Mouse (Mus musculus) layer of hippocampus, adult 8-10 months (tissue): ENCODE results near the gene Kcnd1. TPM values are rescaled to one million over a fixed set of nuclear protein-coding genes. Genes with fewer than 3 reads are reported as not detected.
A peak's percentile ranks its signal among the peaks of the same experiment; 100 is the strongest.

Experiments used
- DNase-seq, 2 experiments: peaks; one replicate each; pipeline ENCODE4 v3.0.0; 2022; ENCODE audit warnings: low spot score in 2 of 2
- microRNA-seq, 2 experiments: library from miRNA; unstranded; fragments of <30 nt; microRNA quantifications; one replicate each; pipeline ENCODE4 v1.2.0; 2022
- total RNA-seq, 4 experiments: library from RNA; stranded (reverse); gene quantifications; 2 replicates each; pipeline ENCODE4 v1.2.4; 2022

Gene Kcnd1
- total RNA-seq, 4 experiments from 2014 or later: 8.8 to 11.8 (median 10.1) TPM

GRCm38 (mm10) chrX:7854578-7854977 is 32.5 kb downstream of the Kcnd1 start:
- no peak for DNase-seq

- DNase-seq: no peak
These were observed 37.2 kb downstream of the Kcnd1 start for GRCm38 (mm10) chrX:7859191-7859753.

- no peak for DNase-seq
These were observed 41.1 kb downstream of the Kcnd1 start for GRCm38 (mm10) chrX:7863181-7863580.

GRCm38 (mm10) chrX:7864551-7864950 is 42.5 kb downstream of the Kcnd1 start:
- DNase-seq: no peak

- no peak for DNase-seq
These were observed 43.3 kb downstream of the Kcnd1 start for GRCm38 (mm10) chrX:7865343-7865742.

- DNase-seq: no peak
These were observed 43.7 kb downstream of the Kcnd1 start for GRCm38 (mm10) chrX:7865786-7866185.

GRCm38 (mm10) chrX:7867141-7867540 is 45.1 kb downstream of the Kcnd1 start:
- DNase-seq: no peak

GRCm38 (mm10) chrX:7868506-7868905 is 46.4 kb downstream of the Kcnd1 start:
- no peak for DNase-seq

- no peak for DNase-seq
These were observed 47.7 kb downstream of the Kcnd1 start for GRCm38 (mm10) chrX:7869826-7870225.

- DNase-seq: peak; percentile 77 to 81
These were observed 55.9 kb downstream of the Kcnd1 start, which contains the start of gene Pim2 for GRCm38 (mm10) chrX:7878007-7878419. Pim2 (plus strand) TSS chrX:7878262.

- peak in 1 of 2 experiments; percentile 20 for DNase-seq
These were observed 56.4 kb downstream of the Kcnd1 start for GRCm38 (mm10) chrX:7878495-7878894.

GRCm38 (mm10) chrX:7879819-7880218 is 57.7 kb downstream of the Kcnd1 start:
- peak; percentile 48 to 73 for DNase-seq

GRCm38 (mm10) chrX:7883841-7884567 is 61.9 kb downstream of the Kcnd1 start, which contains the start of gene Slc35a2:
Slc35a2 (plus strand) TSS chrX:7884028.
- DNase-seq: peak; percentile 72 to 87

Small RNA genes within 50 kb of the gene (microRNA-seq; reads per million reads assigned to microRNA genes)
- 78.1 to 120 reads per million in 2 experiments for gene Mir1198

Other genes starting within 250 kb of the Kcnd1 start
- under 1 TPM in 1 of 4 experiments, not detected in 3; 0.09 TPM for gene Foxp3, start 248.6 kb upstream of the Kcnd1 start, total RNA-seq
- gene Ppp1r3f, start 248.0 kb upstream of the Kcnd1 start, total RNA-seq: 10 to 100 TPM; 16.1 to 20.2 (median 17.2) TPM
- gene Ccdc22, start 216.8 kb upstream of the Kcnd1 start, total RNA-seq: 10 to 100 TPM; 20.7 to 25.7 (median 23.1) TPM
- gene Cacna1f, start 215.2 kb upstream of the Kcnd1 start, total RNA-seq: under 1 TPM in 1 of 4 experiments, not detected in 3; 0.34 TPM
- 1,000 to 10,000 TPM; 1,661 to 2,111 (median 1,867) TPM for gene Syp, start 183.8 kb upstream of the Kcnd1 start, total RNA-seq
- gene Prickle3, start 165.0 kb upstream of the Kcnd1 start, total RNA-seq: 1 to 10 TPM in 3 of 4 experiments, under 1 TPM in 1; 0.70 to 2.3 (median 1.9) TPM
- gene Plp2, start 150.9 kb upstream of the Kcnd1 start, total RNA-seq: 1 to 10 TPM; 4.6 to 7.8 (median 6.0) TPM
- gene Magix, start 141.0 kb upstream of the Kcnd1 start, total RNA-seq: under 1 TPM; 0.23 to 0.36 (median 0.30) TPM
- 10 to 100 TPM; 33.2 to 39.4 (median 35.8) TPM for gene Gpkow, start 125.2 kb upstream of the Kcnd1 start, total RNA-seq
- 10 to 100 TPM; 55.6 to 68.4 (median 62.7) TPM for gene Wdr45, start 108.0 kb upstream of the Kcnd1 start, total RNA-seq
- gene Gm45208, start 100.0 kb upstream of the Kcnd1 start, total RNA-seq: not detected
- gene Praf2, start 93.8 kb upstream of the Kcnd1 start, total RNA-seq: 100 to 1,000 TPM in 2 of 4 experiments, 10 to 100 TPM in 2; 90.4 to 101 (median 96.8) TPM
- gene Ccdc120, start 71.4 kb upstream of the Kcnd1 start, total RNA-seq: 10 to 100 TPM; 12.4 to 21.4 (median 17.2) TPM
- 10 to 100 TPM; 31.8 to 34.9 (median 32.7) TPM for gene Tfe3, start 59.7 kb upstream of the Kcnd1 start, total RNA-seq
- 100 to 1,000 TPM in 3 of 4 experiments, 10 to 100 TPM in 1; 97.8 to 120 (median 109) TPM for gene Gripap1, start 32.5 kb upstream of the Kcnd1 start, total RNA-seq
- 10 to 100 TPM; 72.4 to 77.1 (median 75.7) TPM for gene Otud5, start 19.1 kb downstream of the Kcnd1 start, total RNA-seq
- 10 to 100 TPM; 41.3 to 61.5 (median 50.7) TPM for gene Pim2, start 56.0 kb downstream of the Kcnd1 start, total RNA-seq
- 10 to 100 TPM; 39.3 to 50.9 (median 41.9) TPM for gene Slc35a2, start 61.7 kb downstream of the Kcnd1 start, total RNA-seq
- gene Pqbp1, start 77.0 kb downstream of the Kcnd1 start, total RNA-seq: 10 to 100 TPM; 65.0 to 82.0 (median 75.3) TPM
- gene Timm17b, start 77.1 kb downstream of the Kcnd1 start, total RNA-seq: 10 to 100 TPM; 19.6 to 33.3 (median 25.4) TPM
- gene Gm10491, start 85.5 kb downstream of the Kcnd1 start, total RNA-seq: not detected
- gene Gm10490, start 87.3 kb downstream of the Kcnd1 start, total RNA-seq: not detected
- gene Pcsk1n, start 97.5 kb downstream of the Kcnd1 start, total RNA-seq: 100 to 1,000 TPM; 321 to 373 (median 344) TPM
- not detected for gene Eras, start 106.3 kb downstream of the Kcnd1 start, total RNA-seq
- gene Hdac6, start 125.6 kb downstream of the Kcnd1 start, total RNA-seq: 10 to 100 TPM; 45.6 to 50.1 (median 47.6) TPM
- gene Gata1, start 155.8 kb downstream of the Kcnd1 start, total RNA-seq: not detected
- not detected for gene Glod5, start 196.2 kb downstream of the Kcnd1 start, total RNA-seq